Mouse (Mus musculus) liver, adult 10 weeks (tissue): ENCODE data around the gene Gm11116. TPM values are rescaled to one million over a fixed set of nuclear protein-coding genes. Genes with fewer than 3 reads are reported as not detected.

Experiments used
- polyA plus RNA-seq: library from polyadenylated mRNA; stranded (reverse); fragments of 350-450 nt; fragmentation: Illumina TruSeq; extraction: RNeasy Lipid Tissue Mini Kit (QIAGEN cat#74804); gene quantifications from one replicate; pipeline ENCODE4 v1.2.3, GENCODE M21; 2014; ENCODE audit warnings: low read depth, low replicate concordance

The Gm11116 gene
- not detected for polyA plus RNA-seq

GRCm38 (mm10) chr5:88111430-88111829, at the start of gene Gm11116:
Gene Gm11116, minus strand, starts transcription at chr5:88111530.

DNA sequence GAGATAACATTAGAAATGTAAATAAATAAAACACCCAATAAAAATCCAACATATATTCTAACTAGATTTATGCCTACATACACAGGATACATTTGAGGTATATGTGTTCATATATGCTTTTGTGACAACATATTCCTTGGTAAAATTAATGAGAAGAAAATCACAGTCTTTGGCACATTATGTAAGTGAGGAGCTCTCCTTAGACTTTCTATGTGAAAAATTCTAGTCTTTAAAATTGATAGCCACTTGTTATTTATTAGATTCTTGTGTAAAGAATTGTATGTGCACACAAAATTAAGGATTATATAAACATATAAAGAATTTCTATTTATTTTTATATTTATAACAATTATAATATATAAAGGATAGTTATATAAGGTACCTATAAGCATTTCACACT, 42.7 kb upstream of the Gm11116 start, which contains the start of gene Gm11115:
TSS of gene Gm11115 (minus strand) at position 101 of the 400 bp plus-strand sequence.

DNA sequence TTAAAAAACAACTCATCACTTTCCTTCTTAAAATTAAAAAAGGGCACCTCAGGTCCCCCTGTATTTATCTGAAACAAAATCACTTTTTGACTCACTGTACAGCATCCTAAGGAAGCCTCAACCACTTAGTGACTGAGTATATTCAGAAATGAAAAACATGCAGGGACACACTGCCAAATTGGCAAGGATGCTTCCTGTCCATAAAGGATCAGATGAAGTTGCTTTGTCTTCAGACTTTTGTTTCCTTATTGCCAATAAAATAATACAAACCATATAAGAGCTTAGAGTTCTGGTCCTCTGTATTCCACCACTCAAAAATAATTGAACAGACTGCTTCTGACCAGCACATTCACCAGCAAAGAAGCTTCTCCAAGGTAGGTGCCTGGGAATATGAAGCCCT, 25.1 kb downstream of the Gm11116 start, which contains the start of gene Smr2:
TSS of gene Smr2 (plus strand) at position 301 of the 400 bp plus-strand sequence.

Other genes starting within 250 kb of the Gm11116 start
- not detected for gene Odam, start 226.5 kb downstream of the Gm11116 start, polyA plus RNA-seq
- not detected for gene Csn3, start 186.0 kb downstream of the Gm11116 start, polyA plus RNA-seq
- not detected for gene 2310003L06Rik, start 142.1 kb downstream of the Gm11116 start, polyA plus RNA-seq
- gene Gm28434, start 142.0 kb downstream of the Gm11116 start, polyA plus RNA-seq, result not detected
- gene Cabs1, start 132.1 kb downstream of the Gm11116 start, polyA plus RNA-seq, result not detected
- gene Smr3a, start 109.0 kb downstream of the Gm11116 start, polyA plus RNA-seq, result not detected
- gene Smr2, start 25.0 kb downstream of the Gm11116 start, polyA plus RNA-seq, result not detected
- gene Gm11115, start 42.6 kb upstream of the Gm11116 start, polyA plus RNA-seq, result not detected
- not detected for gene Gm7714, start 157.4 kb upstream of the Gm11116 start, polyA plus RNA-seq
- gene Prol1, start 205.8 kb upstream of the Gm11116 start, polyA plus RNA-seq, result not detected